Mouse (Mus musculus) splenic B cell, adult 2 months (primary cell): ENCODE data around the gene Metrn.

ENCODE experiments used
- DNase-seq: peaks from one replicate; pipeline ENCODE4 v3.0.0-alpha.2; 2011; ENCODE audit warnings: low read depth, low spot score
- H3K27me3 ChIP-seq: 2 replicates; pipeline ENCODE4 v1.6.1; 2012; ENCODE audit warnings: mild to moderate bottlenecking, low read length, moderate library complexity, mixed read lengths; ENCODE audit not compliant: control insufficient read depth, poor library complexity, insufficient read depth, severe bottlenecking
- H3K36me3 ChIP-seq: 2 replicates; pipeline ENCODE4 v1.6.1; 2012; ENCODE audit warnings: mild to moderate bottlenecking, low read length, moderate library complexity, mixed read lengths; ENCODE audit not compliant: control insufficient read depth, poor library complexity, insufficient read depth, severe bottlenecking

Gene Metrn

GRCm38 (mm10) chr17:25754241-25754640 is 42.7 kb downstream of the Metrn start, which contains the start of gene Msln:
TSS of gene Msln (minus strand) at chr17:25754378.
- no peak for DNase-seq

GRCm38 (mm10) chr17:25751446-25751845 is 45.5 kb downstream of the Metrn start:
- no peak for DNase-seq
- Histone ChIP-seq H3K36me3 (no peaks in the 10 kb centered on the region), H3K27me3 (no peaks in the 10 kb centered on the region)

More at GRCm38 (mm10) chr17:25754241-25754640, 42.7 kb downstream of the Metrn start, which contains the start of gene Msln:
- no peaks in the 10 kb centered on the region for H3K27me3 ChIP-seq
- no peaks in the 10 kb centered on the region for H3K36me3 ChIP-seq

GRCm38 (mm10) chr17:25749314-25749713 is 47.6 kb downstream of the Metrn start:
- no peaks in the 10 kb centered on the region for H3K36me3 ChIP-seq

GRCm38 (mm10) chr17:25748238-25748637 is 48.7 kb downstream of the Metrn start:
- H3K27me3 ChIP-seq: no peaks in the 10 kb centered on the region
- H3K36me3 ChIP-seq: no peaks in the 10 kb centered on the region
- DNase-seq: no peak

More at GRCm38 (mm10) chr17:25749314-25749713, 47.6 kb downstream of the Metrn start:
- DNase-seq: no peak
- H3K27me3 ChIP-seq: no peaks in the 10 kb centered on the region

GRCm38 (mm10) chr17:25744311-25744710 is 52.6 kb downstream of the Metrn start:
- Histone ChIP-seq H3K36me3 (no peaks in the 10 kb centered on the region), H3K27me3 (no peaks in the 10 kb centered on the region)
- no peak for DNase-seq

GRCm38 (mm10) chr17:25743831-25744230 is 53.1 kb downstream of the Metrn start:
- Histone ChIP-seq H3K27me3 (no peaks in the 10 kb centered on the region), H3K36me3 (no peaks in the 10 kb centered on the region)
- no peak for DNase-seq
